Mouse (Mus musculus): ENCODE measurements at regions not wholly inside any gene's neighbourhood (a gene's known extent, or its start where the extent isn't known, plus 50 kb on each side); places are given as distances from the start of the nearest gene placed in this dataset.

GRCm38 (mm10) chr3:128921428-128921827 is 278.2 kb upstream of the Pitx2 start:
- no peaks in the 10 kb centered on the region for H3K9me3 ChIP-seq
- H3K27me3 ChIP-seq = no peaks in the 10 kb centered on the region
- ATAC-seq (ENCODE audit: low FRiP score, low read depth) = no peak

GRCm38 (mm10) chr3:128922150-128922549 is 277.5 kb upstream of the Pitx2 start:
- Histone ChIP-seq H3K4me3 (no peak overlapping the region), H3K9me3 (no peaks in the 10 kb centered on the region), H3K27me3 (no peaks in the 10 kb centered on the region), H3K9ac (replicated peaks) (no peak overlapping the region), H3K27ac (replicated peaks) (no peak overlapping the region), H3K4me1 (no peaks in the 10 kb centered on the region), H3K36me3 (no peaks in the 10 kb centered on the region), H3K4me2 (replicated peaks) (no peak overlapping the region)
- WGBS = 85% methylated on average over 4 of the region's 4 CpGs
- ATAC-seq (ENCODE audit: low FRiP score, low read depth) = no peak

More at GRCm38 (mm10) chr3:128921428-128921827, 278.2 kb upstream of the Pitx2 start:
- no peak overlapping the region for H3K9ac ChIP-seq (replicated peaks)
- no peak overlapping the region for H3K27ac ChIP-seq (replicated peaks)
- no peaks in the 10 kb centered on the region for H3K36me3 ChIP-seq
- no peak overlapping the region for H3K4me3 ChIP-seq
- H3K4me1 ChIP-seq = no peaks in the 10 kb centered on the region
- no peak overlapping the region for H3K4me2 ChIP-seq (replicated peaks)

GRCm38 (mm10) chr3:128938536-128938935 is 261.1 kb upstream of the Pitx2 start:
- Histone ChIP-seq H3K4me2 (replicated peaks) (no peak overlapping the region), H3K4me1 (no peaks in the 10 kb centered on the region), H3K36me3 (no peaks in the 10 kb centered on the region), H3K27me3 (no peaks in the 10 kb centered on the region), H3K9me3 (no peaks in the 10 kb centered on the region), H3K4me3 (no peak overlapping the region), H3K27ac (replicated peaks) (no peak overlapping the region), H3K9ac (replicated peaks) (no peak overlapping the region)
- ATAC-seq (ENCODE audit: low FRiP score, low read depth) = no peak
- WGBS = 71% methylated on average over 5 of the region's 5 CpGs

- H3K4me3 ChIP-seq = no peak overlapping the region
- no peak overlapping the region for H3K27ac ChIP-seq (replicated peaks)
- H3K9me3 ChIP-seq = no peaks in the 10 kb centered on the region
- no peaks in the 10 kb centered on the region for H3K36me3 ChIP-seq
- no peak for ATAC-seq (ENCODE audit: low FRiP score, low read depth)
- H3K4me1 ChIP-seq = no peaks in the 10 kb centered on the region
- H3K4me2 ChIP-seq (replicated peaks) = no peak overlapping the region
- H3K9ac ChIP-seq (replicated peaks) = no peak overlapping the region
- WGBS = 67% methylated on average over 2 of the region's 2 CpGs
- H3K27me3 ChIP-seq = no peaks in the 10 kb centered on the region
These were observed 258.5 kb upstream of the Pitx2 start for GRCm38 (mm10) chr3:128941156-128941555.

- Histone ChIP-seq H3K27ac (replicated peaks) (no peak overlapping the region), H3K4me2 (replicated peaks) (no peak overlapping the region), H3K36me3 (no peaks in the 10 kb centered on the region), H3K27me3 (no peaks in the 10 kb centered on the region), H3K9ac (replicated peaks) (no peak overlapping the region), H3K4me3 (no peak overlapping the region), H3K9me3 (no peaks in the 10 kb centered on the region), H3K4me1 (no peaks in the 10 kb centered on the region)
- WGBS = 80% methylated on average over 6 of the region's 6 CpGs
- ATAC-seq (ENCODE audit: low FRiP score, low read depth) = no peak
These were observed 255.0 kb upstream of the Pitx2 start for GRCm38 (mm10) chr3:128944631-128945030.

GRCm38 (mm10) chr3:128954886-128955285 is 244.8 kb upstream of the Pitx2 start:
- H3K9me3 ChIP-seq = no peaks in the 10 kb centered on the region
- WGBS = 94% methylated on average over 8 of the region's 8 CpGs
- ATAC-seq (ENCODE audit: low FRiP score, low read depth) = no peak

GRCm38 (mm10) chr3:128976752-128977151 is 222.9 kb upstream of the Pitx2 start:
- Histone ChIP-seq H3K9ac (replicated peaks) (no peak overlapping the region), H3K9me3 (no peaks in the 10 kb centered on the region), H3K4me3 (no peak overlapping the region), H3K4me2 (replicated peaks) (no peak overlapping the region), H3K4me1 (no peaks in the 10 kb centered on the region), H3K27ac (replicated peaks) (no peak overlapping the region), H3K36me3 (no peaks in the 10 kb centered on the region), H3K27me3 (no peaks in the 10 kb centered on the region)
- no peak for ATAC-seq (ENCODE audit: low FRiP score, low read depth)
- WGBS = 82% methylated on average over 5 of the region's 5 CpGs

More at GRCm38 (mm10) chr3:128954886-128955285, 244.8 kb upstream of the Pitx2 start:
- Histone ChIP-seq H3K27me3 (no peaks in the 10 kb centered on the region), H3K4me1 (no peaks in the 10 kb centered on the region), H3K9ac (replicated peaks) (no peak overlapping the region), H3K4me3 (no peak overlapping the region), H3K4me2 (replicated peaks) (no peak overlapping the region), H3K27ac (replicated peaks) (no peak overlapping the region), H3K36me3 (no peaks in the 10 kb centered on the region)

GRCm38 (mm10) chr3:128990183-128990912 is 209.3 kb upstream of the Pitx2 start:
- no peak overlapping the region for H3K27ac ChIP-seq (replicated peaks)

GRCm38 (mm10) chr3:129002866-129003265 is 196.8 kb upstream of the Pitx2 start:
- WGBS = 52% methylated on average over 7 of the region's 7 CpGs
- no peaks in the 10 kb centered on the region for H3K9me3 ChIP-seq
- H3K4me3 ChIP-seq = no peak overlapping the region
- no peaks in the 10 kb centered on the region for H3K36me3 ChIP-seq
- no peak overlapping the region for H3K9ac ChIP-seq (replicated peaks)
- H3K4me1 ChIP-seq = no peaks in the 10 kb centered on the region
- no peaks in the 10 kb centered on the region for H3K27me3 ChIP-seq
- no peak overlapping the region for H3K27ac ChIP-seq (replicated peaks)
- no peak for ATAC-seq (ENCODE audit: low FRiP score, low read depth)
- H3K4me2 ChIP-seq (replicated peaks) = no peak overlapping the region

More at GRCm38 (mm10) chr3:128990183-128990912, 209.3 kb upstream of the Pitx2 start:
- no peak overlapping the region for H3K9ac ChIP-seq (replicated peaks)
- H3K36me3 ChIP-seq = no peaks in the 10 kb centered on the region
- H3K4me2 ChIP-seq (replicated peaks) = no peak overlapping the region
- no peak for ATAC-seq (ENCODE audit: low FRiP score, low read depth)
- no peaks in the 10 kb centered on the region for H3K9me3 ChIP-seq
- no peaks in the 10 kb centered on the region for H3K4me1 ChIP-seq
- WGBS = 88% methylated on average over 17 of the region's 17 CpGs
- no peaks in the 10 kb centered on the region for H3K27me3 ChIP-seq
- no peak overlapping the region for H3K4me3 ChIP-seq

GRCm38 (mm10) chr3:129004085-129004484 is 195.6 kb upstream of the Pitx2 start:
- Histone ChIP-seq H3K4me2 (replicated peaks) (no peak overlapping the region), H3K9me3 (no peaks in the 10 kb centered on the region), H3K27ac (replicated peaks) (no peak overlapping the region), H3K36me3 (no peaks in the 10 kb centered on the region), H3K27me3 (no peaks in the 10 kb centered on the region), H3K9ac (replicated peaks) (no peak overlapping the region), H3K4me1 (no peaks in the 10 kb centered on the region), H3K4me3 (no peak overlapping the region)
- 95% methylated on average over 8 of the region's 8 CpGs for WGBS
- no peak for ATAC-seq (ENCODE audit: low FRiP score, low read depth)

- Histone ChIP-seq H3K36me3 (no peaks in the 10 kb centered on the region), H3K9me3 (no peaks in the 10 kb centered on the region), H3K27ac (replicated peaks) (no peak overlapping the region), H3K27me3 (no peaks in the 10 kb centered on the region), H3K4me1 (no peaks in the 10 kb centered on the region), H3K9ac (replicated peaks) (no peak overlapping the region), H3K4me3 (no peak overlapping the region), H3K4me2 (replicated peaks) (no peak overlapping the region)
- 95% methylated on average over 2 of the region's 2 CpGs for WGBS
- ATAC-seq (ENCODE audit: low FRiP score, low read depth) = no peak
These were observed 160.8 kb upstream of the Pitx2 start for GRCm38 (mm10) chr3:129038877-129039276.

GRCm38 (mm10) chr3:129044834-129045233 is 154.8 kb upstream of the Pitx2 start:
- H3K27me3 ChIP-seq = no peaks in the 10 kb centered on the region
- H3K36me3 ChIP-seq = no peaks in the 10 kb centered on the region
- WGBS = 91% methylated on average over 5 of the region's 5 CpGs
- H3K4me2 ChIP-seq (replicated peaks) = no peak overlapping the region
- H3K9me3 ChIP-seq = no peaks in the 10 kb centered on the region
- H3K9ac ChIP-seq (replicated peaks) = no peak overlapping the region
- no peaks in the 10 kb centered on the region for H3K4me1 ChIP-seq
- H3K27ac ChIP-seq (replicated peaks) = no peak overlapping the region
- no peak for ATAC-seq (ENCODE audit: low FRiP score, low read depth)
- no peak overlapping the region for H3K4me3 ChIP-seq
